Mouse (Mus musculus): ENCODE measurements around the gene Gm9857. TPM values are rescaled to one million over a fixed set of nuclear protein-coding genes. Genes with fewer than 3 reads are reported as not detected.
A peak's percentile ranks its signal among the peaks of the same experiment; 100 is the strongest.

Gene Gm9857
- total and polyA plus RNA-seq, 3 experiments, result not detected

GRCm38 (mm10) chr3:108916857-108917256 is 23.4 kb downstream of the Gm9857 start (continued):
- TF ChIP-seq NRF1 (IDR thresholded peaks at IDR 0.05; ENCODE audit: insufficient read depth, low read depth, low read length, poor library complexity, severe bottlenecking), result no peak

GRCm38 (mm10) chr3:108915999-108916398 is 24.2 kb downstream of the Gm9857 start:
- TF ChIP-seq ETS1 (IDR thresholded peaks at IDR 0.05; ENCODE audit: low read depth, low read length) (no peak), ZNF384 (IDR thresholded peaks at IDR 0.05; ENCODE audit: low read depth, low read length) (peak; percentile 88)
- Histone ChIP-seq H3K4me1 (ENCODE audit: control insufficient read depth in 1 of 2, insufficient read depth in 2 of 2, low read length in 2 of 2) (peaks cover 0 to 14% of the 10 kb centered on the region in 2 experiments; a peak in 3 of 4 replicates), H3K9me3 (replicated peaks; ENCODE audit: insufficient read depth, low read length) (no peaks in the 10 kb centered on the region), H3K9ac (ENCODE audit: control insufficient read depth, low read depth, low read length, poor library complexity, severe bottlenecking) (no peak overlapping the region), H3K79me2 (ENCODE audit: control insufficient read depth, insufficient read depth, low read length, poor library complexity) (peaks cover 10% of the 10 kb centered on the region), H3K4me3 (ENCODE audit: control insufficient read depth in 1 of 2, insufficient read depth in 1 of 2, low read depth in 2 of 2, low read length in 2 of 2) (no peak overlapping the region), H3K27me3 (ENCODE audit: control insufficient read depth in 1 of 2, insufficient read depth in 2 of 2, low read length in 2 of 2) (no peaks in the 10 kb centered on the region), H3K27ac (ENCODE audit: control insufficient read depth, low read depth, low read length) (no peak overlapping the region), H3K36me3 (ENCODE audit: control insufficient read depth in 1 of 2, insufficient read depth in 2 of 2, low read length in 2 of 2) (peaks cover 0 to 6% of the 10 kb centered on the region in 2 experiments; a peak in 1 of 4 replicates)
- DNase-seq (ENCODE audit: low read depth, low spot score), result no peak

GRCm38 (mm10) chr3:108911548-108912413 is 28.5 kb downstream of the Gm9857 start, which contains the start of gene Prpf38b:
TSS of gene Prpf38b (minus strand) at chr3:108911727.
- peak within 1 kb of the TSS; percentile 98 for H3K27ac ChIP-seq (ENCODE audit: control insufficient read depth, low read depth, low read length)
- H3K36me3 ChIP-seq (ENCODE audit: control insufficient read depth in 1 of 2, insufficient read depth in 2 of 2, low read length in 2 of 2), result peaks cover 26 to 31% of the 10 kb centered on the region in 2 experiments
- H3K27me3 ChIP-seq (ENCODE audit: control insufficient read depth in 1 of 2, insufficient read depth in 2 of 2, low read length in 2 of 2), result no peaks in the 10 kb centered on the region
- peaks cover 3 to 13% of the 10 kb centered on the region in 2 experiments; a peak in 3 of 4 replicates for H3K4me1 ChIP-seq (ENCODE audit: control insufficient read depth in 1 of 2, insufficient read depth in 2 of 2, low read length in 2 of 2)
- no peaks in the 10 kb centered on the region for H3K9me3 ChIP-seq (replicated peaks; ENCODE audit: insufficient read depth, low read length)
- DNase-seq (ENCODE audit: low read depth, low spot score), result peak; percentile 98
- peak within 1 kb of the TSS; percentile 96 for H3K9ac ChIP-seq (ENCODE audit: control insufficient read depth, low read depth, low read length, poor library complexity, severe bottlenecking)
- peak within 1 kb of the TSS; percentile 64 to 99 for H3K4me3 ChIP-seq (ENCODE audit: control insufficient read depth in 1 of 2, insufficient read depth in 1 of 2, low read depth in 2 of 2, low read length in 2 of 2)
- H3K79me2 ChIP-seq (ENCODE audit: control insufficient read depth, insufficient read depth, low read length, poor library complexity), result peaks cover 35% of the 10 kb centered on the region
- no peak for TF ChIP-seq ZKSCAN1 (IDR thresholded peaks at IDR 0.05; ENCODE audit: low read depth, low read length)
- TF ChIP-seq ZMIZ1 (IDR thresholded peaks at IDR 0.05; ENCODE audit: low read depth, low read length), result peak; percentile 95
- TF ChIP-seq POLR2A (IDR thresholded peaks at IDR 0.05; ENCODE audit: control insufficient read depth in 1 of 2, insufficient read depth in 1 of 2, low read depth in 1 of 2, low read length in 2 of 2, poor library complexity in 1 of 2), result peak; percentile 94 to 99
- TF ChIP-seq SMC3 (IDR thresholded peaks at IDR 0.05; ENCODE audit: low read depth, low read length), result no peak
- no peak for TF ChIP-seq MAFK (IDR thresholded peaks at IDR 0.05; ENCODE audit: borderline replicate concordance, low read depth, low read length)
- TF ChIP-seq UBTF (IDR thresholded peaks at IDR 0.05; ENCODE audit: borderline replicate concordance, insufficient read depth, low read depth, low read length), result no peak
- TF ChIP-seq CHD1 (IDR thresholded peaks at IDR 0.05; ENCODE audit: low read depth, low read length), result peak; percentile 96; the same call in 1 of the 2 replicates
- peak; percentile 46; the same call in 1 of the 2 replicates for TF ChIP-seq BHLHE40 (IDR thresholded peaks at IDR 0.05; ENCODE audit: borderline replicate concordance, low read depth, low read length)
- TF ChIP-seq POLR2AphosphoS2 (IDR thresholded peaks at IDR 0.05; ENCODE audit: low read length), result peak; percentile 97
- peak; percentile 29; the same call in 1 of the 2 replicates for TF ChIP-seq USF1 (IDR thresholded peaks at IDR 0.05; ENCODE audit: low read depth, low read length)
- TF ChIP-seq CTCF (IDR thresholded peaks at IDR 0.05 in 2 of 3, conservative IDR thresholded peaks at IDR 0.05 in 1 of 3; ENCODE audit: control insufficient read depth in 1 of 3, insufficient read depth in 1 of 3, low read depth in 2 of 3, low read length in 3 of 3, poor library complexity in 1 of 3, severe bottlenecking in 1 of 3), result no peak
- no peak; the same call in 1 of the 2 replicates for TF ChIP-seq ETS1 (IDR thresholded peaks at IDR 0.05; ENCODE audit: low read depth, low read length)
- no peak for TF ChIP-seq POLR2AphosphoS5 (IDR thresholded peaks at IDR 0.05; ENCODE audit: borderline replicate concordance, low read depth, low read length)
- TF ChIP-seq ELF1 (IDR thresholded peaks at IDR 0.05; ENCODE audit: low read depth, low read length), result peak; percentile 99
- TF ChIP-seq MEF2A (IDR thresholded peaks at IDR 0.05; ENCODE audit: extremely low read depth, insufficient replicate concordance, low read depth, low read length, poor library complexity, severe bottlenecking), result peak; percentile 37; the same call in 1 of the 2 replicates
- peak; percentile 83 for TF ChIP-seq NRF1 (IDR thresholded peaks at IDR 0.05; ENCODE audit: insufficient read depth, low read depth, low read length, poor library complexity, severe bottlenecking)
- no peak for TF ChIP-seq JUND (IDR thresholded peaks at IDR 0.05; ENCODE audit: low read depth, low read length)
- TF ChIP-seq GABPA (IDR thresholded peaks at IDR 0.05; ENCODE audit: low read depth, low read length), result 0 out of 2 replicates have a peak, but pooled peaks have one; percentile 37
- TF ChIP-seq MAX (IDR thresholded peaks at IDR 0.05; ENCODE audit: low read length), result peak; percentile 82
- no peak for TF ChIP-seq ZC3H11A (IDR thresholded peaks at IDR 0.05; ENCODE audit: low read depth, low read length)
- peak; percentile 91 for TF ChIP-seq HCFC1 (IDR thresholded peaks at IDR 0.05; ENCODE audit: low read depth, low read length)
- TF ChIP-seq MYB (IDR thresholded peaks at IDR 0.05; ENCODE audit: low read depth, low read length), result peak; percentile 50
- peak; percentile 67 for TF ChIP-seq MXI1 (IDR thresholded peaks at IDR 0.05; ENCODE audit: low read depth, low read length)
- TF ChIP-seq GATA1 (IDR thresholded peaks at IDR 0.05; ENCODE audit: low read depth, low read length), result no peak
- no peak for TF ChIP-seq RAD21 (IDR thresholded peaks at IDR 0.05; ENCODE audit: low read depth, low read length)

Measured in MEL (cell line).